Mouse (Mus musculus) CH12.LX (cell line): ENCODE data around the gene Csnk2a1. TPM values are rescaled to one million over a fixed set of nuclear protein-coding genes. Genes with fewer than 3 reads are reported as not detected.

ENCODE experiments used
- DNase-seq: peaks from one replicate; pipeline ENCODE4 v3.0.0-alpha.2; 2013; ENCODE audit errors: extremely low read depth
- H3K27ac ChIP-seq: 2 replicates; pipeline ENCODE4 v1.5.1; 2012; ENCODE audit warnings: low read depth, mild to moderate bottlenecking, control low read depth, moderate library complexity; ENCODE audit not compliant: insufficient read depth
- H3K27me3 ChIP-seq: replicated peaks from 2 replicates; pipeline ENCODE3; 2012; ENCODE audit warnings: inconsistent platforms
- H3K36me3 ChIP-seq, 2 experiments: replicated peaks in 1 of 2; 2 replicates each; pipeline versions ENCODE3 to v1.6.1; 2012; ENCODE audit warnings: inconsistent platforms in 1 of 2, low read length in 1 of 2, mild to moderate bottlenecking in 1 of 2, mixed read lengths in 1 of 2, moderate library complexity in 1 of 2; ENCODE audit not compliant: control insufficient read depth in 1 of 2, insufficient read depth in 1 of 2
- H3K4me1 ChIP-seq, 2 experiments: 2 replicates each; pipeline ENCODE4 v1.6.1; 2012; ENCODE audit warnings: inconsistent platforms in 1 of 2, moderate library complexity in 1 of 2; ENCODE audit not compliant: insufficient read depth in 2 of 2, control insufficient read depth in 1 of 2
- H3K4me2 ChIP-seq: 2 replicates; pipeline ENCODE4 v1.6.1; 2012; ENCODE audit warnings: low read depth, mild to moderate bottlenecking, control low read depth; ENCODE audit not compliant: poor library complexity, insufficient read depth, severe bottlenecking
- H3K4me3 ChIP-seq, 3 experiments: fragments of 150-350 bp in 1 of 3; sonication (generic) in 1 of 3; replicated peaks in 1 of 3; 2 replicates each; pipeline versions ENCODE3 to v1.5.1; 2011 to 2012; ENCODE audit warnings: low read depth in 2 of 3, low read length in 2 of 3, mild to moderate bottlenecking in 2 of 3, moderate library complexity in 2 of 3, control low read depth in 1 of 3, improper control_type of control experiment in 1 of 3, inconsistent platforms in 1 of 3, mixed read lengths in 1 of 3; ENCODE audit not compliant: poor library complexity in 1 of 3
- H3K79me2 ChIP-seq: replicated peaks from 2 replicates; pipeline ENCODE4 v1.6.1; 2012; ENCODE audit warnings: mild to moderate bottlenecking, moderate library complexity; ENCODE audit not compliant: control insufficient read depth, poor library complexity, insufficient read depth, severe bottlenecking; ENCODE audit errors: extremely low read depth
- H3K9ac ChIP-seq: 2 replicates; pipeline ENCODE4 v1.6.1; 2012; ENCODE audit warnings: low read depth, mild to moderate bottlenecking, control low read depth, moderate library complexity; ENCODE audit not compliant: insufficient read depth
- H3K9me3 ChIP-seq: replicated peaks from 2 replicates; pipeline ENCODE3; 2012; ENCODE audit warnings: low read length, inconsistent platforms, mixed read lengths
- BHLHE40 ChIP-seq: IDR thresholded peaks from 2 replicates; pipeline ENCODE4 v1.6.1; 2011; ENCODE audit warnings: mild to moderate bottlenecking, low read depth, low read length, improper control_type of control experiment
- CHD1 ChIP-seq: IDR thresholded peaks from 2 replicates; pipeline ENCODE4 v1.6.1; 2012; ENCODE audit warnings: low read depth, low read length, improper control_type of control experiment, inconsistent platforms
- CTCF ChIP-seq, 2 experiments: IDR thresholded peaks in 1 of 2; conservative IDR thresholded peaks in 1 of 2; 2 replicates each; pipeline ENCODE4 v1.5.1; 2011 to 2012; ENCODE audit warnings: low read depth in 2 of 2, low read length in 2 of 2, improper control_type of control experiment in 1 of 2, inconsistent platforms in 1 of 2, mild to moderate bottlenecking in 1 of 2, moderate library complexity in 1 of 2
- E2F4 ChIP-seq: IDR thresholded peaks from 2 replicates; pipeline ENCODE4 v1.6.1; 2011; ENCODE audit warnings: low read depth, low read length, improper control_type of control experiment; ENCODE audit not compliant: insufficient replicate concordance
- ETS1 ChIP-seq: conservative IDR thresholded peaks from 2 replicates; pipeline ENCODE4 v1.6.1; 2012; ENCODE audit warnings: low read depth, mild to moderate bottlenecking, inconsistent platforms, low read length, improper control_type of control experiment, moderate library complexity
- HCFC1 ChIP-seq: IDR thresholded peaks from 2 replicates; pipeline ENCODE4 v1.6.1; 2012; ENCODE audit warnings: low read depth, mild to moderate bottlenecking, inconsistent platforms, low read length, improper control_type of control experiment
- JUN ChIP-seq: IDR thresholded peaks from 2 replicates; pipeline ENCODE4 v1.6.1; 2011; ENCODE audit warnings: low read depth, mild to moderate bottlenecking, low read length, improper control_type of control experiment, moderate library complexity; ENCODE audit not compliant: insufficient read depth
- JUND ChIP-seq: conservative IDR thresholded peaks from 2 replicates; pipeline ENCODE4 v1.6.1; 2011; ENCODE audit warnings: low read depth, low read length, improper control_type of control experiment
- MAZ ChIP-seq: IDR thresholded peaks from 2 replicates; pipeline ENCODE4 v1.6.1; 2012; ENCODE audit warnings: low read depth, mild to moderate bottlenecking, inconsistent platforms, low read length, improper control_type of control experiment, moderate library complexity
- MEF2A ChIP-seq: IDR thresholded peaks from 2 replicates; pipeline ENCODE4 v1.6.1; 2014; ENCODE audit warnings: low read depth, mild to moderate bottlenecking, inconsistent platforms, low read length, improper control_type of control experiment, borderline replicate concordance
- MXI1 ChIP-seq: IDR thresholded peaks from 2 replicates; pipeline ENCODE4 v1.6.1; 2011; ENCODE audit warnings: mild to moderate bottlenecking, low read depth, low read length, improper control_type of control experiment
- MYC ChIP-seq: IDR thresholded peaks from 2 replicates; pipeline ENCODE4 v1.6.1; 2011; ENCODE audit warnings: low read depth, mild to moderate bottlenecking, improper control_type of control experiment, low read length
- NRF1 ChIP-seq: IDR thresholded peaks from 2 replicates; pipeline ENCODE4 v1.6.1; 2014; ENCODE audit warnings: low read depth, mild to moderate bottlenecking, inconsistent platforms, low read length, improper control_type of control experiment, moderate library complexity
- POLR2AphosphoS2 ChIP-seq: IDR thresholded peaks from 2 replicates; pipeline ENCODE4 v1.6.1; 2011; ENCODE audit warnings: low read depth, low read length, improper control_type of control experiment
- RAD21 ChIP-seq: IDR thresholded peaks from 2 replicates; pipeline ENCODE4 v1.6.1; 2011; ENCODE audit warnings: low read depth, mild to moderate bottlenecking, low read length, improper control_type of control experiment, moderate library complexity
- RCOR1 ChIP-seq: conservative IDR thresholded peaks from 2 replicates; pipeline ENCODE4 v1.6.1; 2012; ENCODE audit warnings: low read depth, mild to moderate bottlenecking, inconsistent platforms, low read length, improper control_type of control experiment
- SIN3A ChIP-seq: IDR thresholded peaks from 2 replicates; pipeline ENCODE4 v1.6.1; 2012; ENCODE audit warnings: low read length, improper control_type of control experiment, inconsistent platforms
- SMC3 ChIP-seq: IDR thresholded peaks from 2 replicates; pipeline ENCODE4 v1.6.1; 2011; ENCODE audit warnings: low read depth, low read length, improper control_type of control experiment
- TBP ChIP-seq: conservative IDR thresholded peaks from 2 replicates; pipeline ENCODE4 v1.6.1; 2011; ENCODE audit warnings: low read depth, low read length, improper control_type of control experiment
- UBTF ChIP-seq: IDR thresholded peaks from 2 replicates; pipeline ENCODE4 v1.6.1; 2012; ENCODE audit warnings: low read depth, mild to moderate bottlenecking, inconsistent platforms, low read length, improper control_type of control experiment, moderate library complexity
- USF2 ChIP-seq: conservative IDR thresholded peaks from 2 replicates; pipeline ENCODE4 v1.6.1; 2011; ENCODE audit warnings: low read depth, low read length, improper control_type of control experiment
- ZKSCAN1 ChIP-seq: IDR thresholded peaks from 2 replicates; pipeline ENCODE4 v1.6.1; 2012; ENCODE audit warnings: low read depth, inconsistent platforms, low read length, improper control_type of control experiment, borderline replicate concordance
- ZNF384 ChIP-seq: IDR thresholded peaks from 2 replicates; pipeline ENCODE4 v1.6.1; 2012; ENCODE audit warnings: low read depth, low read length, improper control_type of control experiment, inconsistent platforms
- dilution Hi-C: fragments of 300-500 bp; cut with MboI; formaldehyde crosslinking; loops from 2 replicates; pipeline ENCODE4 v1.14.3; 2020; ENCODE audit warnings: low sequenced_read_pairs; ENCODE audit not compliant: extremely low pct_unique_long_range_greater_than_20kb, extremely low pct_ligation_motif_present
- in situ Hi-C: fragments of 300-500 bp; cut with MboI; formaldehyde crosslinking; loops from 3 replicates; pipeline ENCODE4 v1.14.3; 2019; ENCODE audit warnings: low sequenced_read_pairs, low pct_ligation_motif_present, low pct_unique_long_range_greater_than_20kb, mixed read lengths
- polyA plus RNA-seq: library from polyadenylated mRNA; unstranded; fragments of >175 nt; gene quantifications from 2 replicates; pipeline ENCODE4 v1.2.1, GENCODE M21; 2012; ENCODE audit warnings: low read depth; ENCODE audit not compliant: insufficient read length
- total RNA-seq, 2 experiments: library from RNA; depleted of rRNA; stranded (reverse); fragments of 300-350 nt in 1 of 2; fragments of >200 nt in 1 of 2; gene quantifications; 2 replicates each; pipeline ENCODE4 v1.2.3; 2012 to 2014

The Csnk2a1 gene
- total and polyA plus RNA-seq, 3 experiments: 79.2 to 145 (median 100) TPM

GRCm38 (mm10) chr2:152273639-152274038, 47.0 kb downstream of the Csnk2a1 start:
- dilution Hi-C loops: no loop called here

GRCm38 (mm10) chr2:152281407-152281806, 54.8 kb downstream of the Csnk2a1 start:
- no peak for TF ChIP-seq BHLHE40
- TF ChIP-seq MEF2A: no peak
- TF ChIP-seq E2F4: no peak
- TF ChIP-seq MAZ: no peak
- no peaks in the 10 kb centered on the region for H3K9me3 ChIP-seq
- dilution Hi-C loops: no loop called here
- no peak overlapping the region for H3K4me3 ChIP-seq
- in situ Hi-C loops: no loop called here
- no peak overlapping the region for H3K9ac ChIP-seq
- DNase-seq: no peak
- peaks cover 3% of the 10 kb centered on the region in 2 experiments; a peak in 2 of 4 replicates for H3K4me1 ChIP-seq
- peaks cover 55 to 82% of the 10 kb centered on the region in 2 experiments for H3K36me3 ChIP-seq
- H3K4me2 ChIP-seq: no peak overlapping the region
- H3K79me2 ChIP-seq: no peaks in the 10 kb centered on the region
- no peak overlapping the region for H3K27ac ChIP-seq
- H3K27me3 ChIP-seq: no peaks in the 10 kb centered on the region

More at GRCm38 (mm10) chr2:152273639-152274038, 47.0 kb downstream of the Csnk2a1 start:
- Histone ChIP-seq H3K4me1 (peaks cover 3 to 5% of the 10 kb centered on the region in 2 experiments; a peak in 2 of 4 replicates), H3K27ac (no peak overlapping the region), H3K9ac (no peak overlapping the region), H3K36me3 (peaks cover 46 to 83% of the 10 kb centered on the region in 2 experiments), H3K9me3 (no peaks in the 10 kb centered on the region), H3K4me3 (no peak overlapping the region), H3K4me2 (no peak overlapping the region), H3K27me3 (no peaks in the 10 kb centered on the region), H3K79me2 (no peaks in the 10 kb centered on the region; the same call in 1 of the 2 replicates)
- in situ Hi-C loops: no loop called here
- peak; percentile 6 for DNase-seq
- TF ChIP-seq ZKSCAN1 (no peak), CTCF (conservative IDR thresholded peaks at IDR 0.05 in 1 of 2, IDR thresholded peaks at IDR 0.05 in 1 of 2; ENCODE audit: low read depth in 2 of 2, low read length in 2 of 2) (peak in 1 of 2 experiments; percentile 54; a peak in 2 of 4 replicates), BHLHE40 (no peak), SMC3 (no peak), MEF2A (no peak)
- TF ChIP-seq, all 38 proteins: peak for 1

GRCm38 (mm10) chr2:152287560-152287959, 60.9 kb downstream of the Csnk2a1 start:
- Histone ChIP-seq H3K4me2 (no peak overlapping the region), H3K4me3 (no peak overlapping the region), H3K27ac (no peak overlapping the region), H3K79me2 (no peaks in the 10 kb centered on the region), H3K9me3 (no peaks in the 10 kb centered on the region), H3K9ac (no peak overlapping the region), H3K4me1 (no peaks in the 10 kb centered on the region)
- DNase-seq: no peak
- TF ChIP-seq SIN3A: no peak
- no peak for TF ChIP-seq JUN
- no peak for TF ChIP-seq ETS1
- TF ChIP-seq ZNF384: no peak
- no peak for TF ChIP-seq RCOR1
- TF ChIP-seq POLR2AphosphoS2: no peak
- no peak for TF ChIP-seq UBTF
- TF ChIP-seq JUND: no peak
- no peak for TF ChIP-seq TBP
- no peak for TF ChIP-seq MXI1
- TF ChIP-seq NRF1: no peak
- no peak for TF ChIP-seq E2F4
- TF ChIP-seq USF2: no peak
- no peak for TF ChIP-seq ZKSCAN1
- no peak for TF ChIP-seq RAD21
- TF ChIP-seq CHD1: no peak
- no peak for TF ChIP-seq HCFC1
- TF ChIP-seq MYC: no peak
- TF ChIP-seq CTCF (conservative IDR thresholded peaks at IDR 0.05 in 1 of 2, IDR thresholded peaks at IDR 0.05 in 1 of 2; ENCODE audit: low read depth in 2 of 2, low read length in 2 of 2): no peak
- TF ChIP-seq, all 38 proteins: peak for 0
- dilution Hi-C loops: no loop called here
- H3K27me3 ChIP-seq: no peaks in the 10 kb centered on the region
- in situ Hi-C loops: no loop called here
- H3K36me3 ChIP-seq: peaks cover 29 to 54% of the 10 kb centered on the region in 2 experiments
